Mouse (Mus musculus) neutrophil, adult 83 days (primary cell): ENCODE results near the gene Rgs18. TPM values are rescaled to one million over a fixed set of nuclear protein-coding genes. Genes with fewer than 3 reads are reported as not detected.

Experiments
- total RNA-seq, 2 experiments: library from RNA; stranded (reverse); gene quantifications; one replicate each; pipeline ENCODE4 v1.2.4; 2023

The Rgs18 gene
- total RNA-seq = 10 to 100 TPM; 51.4 to 53.3 TPM

GRCm38 (mm10) chr1:144775331-144775730, at the start of gene Rgs18:
Gene Rgs18 (minus strand): TSS chr1:144775435.

Other genes starting within 250 kb of the Rgs18 start
- gene Rgs21, start 207.8 kb downstream of the Rgs18 start, total RNA-seq = not detected